Mouse (Mus musculus) embryonic facial prominence, embryonic 11.5 days (tissue): ENCODE measurements around the gene Esam. TPM values are rescaled to one million over a fixed set of nuclear protein-coding genes. Genes with fewer than 3 reads are reported as not detected.

Source experiments
- ATAC-seq: fragments of 200-750 bp; cut with Nextera tagmentation; replicated peaks from 2 replicates; pipeline ENCODE4 v1.8.0; 2017; ENCODE audit warnings: low read depth; ENCODE audit not compliant: insufficient number of reproducible peaks, low FRiP score, low TSS enrichment
- DNase-seq: peaks from one replicate; pipeline ENCODE4 v3.0.0-alpha.2; 2015; ENCODE audit warnings: low spot score
- H3K27ac ChIP-seq: fragments of 300-500 bp; sonication (generic); replicated peaks from 2 replicates; pipeline ENCODE4 v1.5.1; 2014; ENCODE audit warnings: mild to moderate bottlenecking, low read depth, low read length, control low read depth
- H3K27me3 ChIP-seq: fragments of 300-500 bp; sonication (generic); 2 replicates; pipeline ENCODE4 v1.6.1; 2014; ENCODE audit warnings: mild to moderate bottlenecking, low read length, moderate library complexity, mixed read lengths; ENCODE audit not compliant: control insufficient read depth, insufficient read depth
- H3K36me3 ChIP-seq: fragments of 300-500 bp; sonication (generic); replicated peaks from 2 replicates; pipeline ENCODE4 v1.6.1; 2014; ENCODE audit warnings: low read depth, mild to moderate bottlenecking, low read length, moderate library complexity, mixed read lengths; ENCODE audit not compliant: control insufficient read depth, insufficient read depth
- H3K4me1 ChIP-seq: fragments of 300-500 bp; sonication (generic); 2 replicates; pipeline ENCODE4 v1.6.1; 2014; ENCODE audit warnings: low read length, mixed read lengths; ENCODE audit not compliant: control insufficient read depth, insufficient read depth
- H3K4me2 ChIP-seq: fragments of 300-500 bp; sonication (generic); 2 replicates; pipeline ENCODE4 v1.6.1; 2014; ENCODE audit warnings: low read depth, mild to moderate bottlenecking, control low read depth, low read length, moderate library complexity
- H3K4me3 ChIP-seq: fragments of 300-500 bp; sonication (generic); 2 replicates; pipeline ENCODE4 v1.5.1; 2014; ENCODE audit warnings: low read depth, low read length, control low read depth
- H3K9ac ChIP-seq: fragments of 300-500 bp; sonication (generic); replicated peaks from 2 replicates; pipeline ENCODE4 v1.6.1; 2014; ENCODE audit warnings: mild to moderate bottlenecking, control low read depth, low read length
- H3K9me3 ChIP-seq: fragments of 300-500 bp; sonication (generic); replicated peaks from 2 replicates; pipeline ENCODE4 v1.6.1; 2016; ENCODE audit warnings: mild to moderate bottlenecking, low read length, inconsistent platforms, mixed read lengths; ENCODE audit not compliant: control insufficient read depth
- WGBS: fragments of 180-500 bp; shearing (Covaris S2); extraction: QIAGEN DNeasy Blood & Tissue Kit; methylation state at CpG from one replicate; pipeline ENCODE4 v1.1.7; 2014; 5-methylcytosine and 5-hydroxymethylcytosine counted together
- polyA plus RNA-seq: library from polyadenylated mRNA; unstranded; fragments of >200 nt; fragmentation: Nextera tagmentation; extraction: Ambion mirVana; gene quantifications from 2 replicates; pipeline ENCODE4 v1.2.1, GENCODE M21; 2014

The Esam gene
- polyA plus RNA-seq, 1 experiment from 2014 or later = 26.3 TPM

DNA sequence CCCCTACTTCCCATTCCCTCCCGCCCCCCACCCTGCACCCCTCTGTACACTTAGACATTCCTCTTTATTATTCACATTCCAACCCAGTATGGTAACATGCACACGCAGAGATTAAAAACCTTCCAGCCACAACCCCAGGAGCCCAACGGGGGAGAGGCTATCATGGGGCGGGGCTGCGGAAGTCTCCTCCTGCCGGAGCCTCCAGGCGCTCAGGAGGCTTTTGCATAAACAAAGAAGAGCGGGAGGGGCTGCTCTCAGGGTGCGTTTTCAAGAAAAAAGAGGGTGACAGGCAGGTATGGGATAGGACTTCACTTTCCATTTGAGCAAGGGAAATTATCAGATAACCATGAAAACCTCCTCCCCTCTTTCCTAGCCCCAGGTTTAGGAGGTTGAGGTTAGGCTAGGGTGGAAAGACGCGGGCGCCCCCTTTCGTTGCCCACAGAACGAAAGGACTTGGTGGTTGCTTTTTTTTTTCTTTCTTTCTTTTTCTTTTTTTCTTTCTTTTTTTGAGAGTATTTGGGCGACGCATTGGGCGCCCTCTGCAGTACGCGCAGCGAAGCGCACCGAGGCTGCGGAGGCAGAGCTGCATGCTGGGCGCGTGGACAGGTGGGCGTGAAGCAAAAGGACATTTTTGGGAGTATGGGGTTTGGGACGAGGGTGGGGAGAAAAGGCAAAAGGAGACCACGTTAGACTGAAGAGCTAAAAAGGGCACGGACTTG is 16.7 kb downstream of the Esam start:
- peak overlapping the region; percentile 23 for H3K4me2 ChIP-seq
- no peaks in the 10 kb centered on the region for H3K9me3 ChIP-seq
- no peaks in the 10 kb centered on the region for H3K36me3 ChIP-seq
- no peaks in the 10 kb centered on the region for H3K4me1 ChIP-seq
- H3K4me3 ChIP-seq = peak overlapping the region; percentile 19; the same call in 1 of the 2 replicates
- WGBS = 1% methylated on average over 29 of the region's 29 CpGs
- peaks cover 15% of the 10 kb centered on the region for H3K27me3 ChIP-seq
- peak; percentile 21; the same call in 1 of the 2 replicates for ATAC-seq
- H3K9ac ChIP-seq = no peak overlapping the region
- peak; percentile 79 for DNase-seq
- H3K27ac ChIP-seq = no peak overlapping the region

DNA sequence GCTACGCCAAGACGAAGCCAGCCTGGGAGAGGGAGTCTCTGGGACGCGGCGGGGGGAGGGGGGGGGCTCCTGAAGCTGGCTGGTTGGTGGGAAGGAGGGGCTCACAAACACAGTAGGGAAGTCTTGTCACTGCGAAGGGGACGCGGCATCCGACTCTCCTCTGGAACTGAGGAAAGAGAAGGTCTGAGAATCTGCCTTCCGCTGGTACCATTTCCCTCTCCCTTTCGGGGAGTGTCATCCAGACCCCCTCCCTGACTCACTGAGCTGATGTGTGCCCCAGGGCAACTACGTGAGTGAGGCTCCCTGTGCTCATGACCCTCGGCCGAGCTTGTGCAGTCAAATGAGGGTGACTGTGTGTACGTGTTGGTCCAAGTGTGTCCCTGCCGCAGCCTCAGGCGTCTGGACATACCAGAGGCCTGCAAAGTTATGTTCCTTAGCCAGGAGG is 17.3 kb downstream of the Esam start:
- Histone ChIP-seq H3K27me3 (peaks cover 18% of the 10 kb centered on the region), H3K4me2 (peak overlapping the region; percentile 23), H3K9me3 (no peaks in the 10 kb centered on the region), H3K27ac (no peak overlapping the region), H3K9ac (no peak overlapping the region), H3K4me3 (peak overlapping the region; percentile 19; the same call in 1 of the 2 replicates), H3K4me1 (no peaks in the 10 kb centered on the region), H3K36me3 (no peaks in the 10 kb centered on the region)
- DNase-seq (no peak), ATAC-seq (0 out of 2 replicates have a peak, but pooled peaks have one; percentile 24)
- 2% methylated on average over 17 of the region's 17 CpGs for WGBS

DNA sequence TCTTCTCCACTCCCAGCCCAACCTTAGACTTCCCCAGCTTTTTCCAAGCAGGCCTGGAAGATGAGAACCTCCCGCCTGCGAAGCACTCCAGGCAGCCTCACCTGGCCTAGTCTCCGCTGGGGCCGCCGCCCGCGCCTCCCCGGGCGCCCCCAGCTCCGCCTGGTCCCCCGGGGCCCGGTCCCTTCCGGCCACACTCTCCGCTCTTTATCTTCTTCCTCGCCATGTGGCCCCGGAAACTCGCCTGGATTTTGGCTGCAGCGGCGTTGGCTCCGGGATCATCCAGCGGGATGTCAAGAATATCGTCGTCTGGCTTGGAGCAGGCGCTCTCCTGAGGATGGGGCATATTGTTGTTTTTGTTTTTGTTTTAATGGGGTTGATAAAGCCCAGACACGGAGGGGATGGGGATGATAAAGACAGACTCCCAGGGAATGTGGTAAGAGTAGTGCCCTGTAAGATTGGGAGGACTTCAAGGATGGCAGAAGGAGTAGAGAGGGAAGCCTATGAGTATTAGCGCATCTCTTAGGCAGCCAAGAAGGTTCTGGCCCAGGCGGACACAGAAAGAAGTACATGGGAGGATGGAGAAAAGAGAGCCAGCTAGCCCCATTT is 18.1 kb downstream of the Esam start:
- no peak for ATAC-seq
- Histone ChIP-seq H3K4me3 (no peak overlapping the region), H3K4me2 (no peak overlapping the region), H3K9me3 (no peaks in the 10 kb centered on the region), H3K27me3 (peaks cover 25% of the 10 kb centered on the region), H3K27ac (no peak overlapping the region), H3K9ac (0 out of 2 replicates have a peak overlapping the region, but pooled peaks have one; percentile 33), H3K4me1 (no peaks in the 10 kb centered on the region), H3K36me3 (no peaks in the 10 kb centered on the region)
- no peak for DNase-seq
- 7% methylated on average over 27 of the region's 27 CpGs for WGBS

DNA sequence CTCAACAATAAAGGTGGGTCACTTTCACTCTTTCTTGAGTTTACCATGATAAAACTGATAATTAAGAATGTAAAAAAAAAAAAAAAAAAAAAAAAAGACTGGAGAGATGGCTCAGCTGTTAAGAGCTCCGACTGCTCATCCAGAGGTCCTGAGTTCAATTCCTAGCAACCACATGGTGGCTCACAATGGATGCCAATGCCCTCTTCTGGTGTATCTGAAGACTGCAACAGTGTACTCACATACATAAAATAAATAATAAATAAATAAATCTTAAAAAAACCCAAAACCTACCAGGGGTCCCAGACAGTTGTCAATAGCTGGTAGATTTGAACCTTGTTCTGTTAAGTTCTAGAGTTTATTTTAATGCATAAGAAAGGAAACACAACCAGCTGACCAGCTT is 19.0 kb downstream of the Esam start:
- H3K27me3 ChIP-seq = peaks cover 33% of the 10 kb centered on the region

DNA sequence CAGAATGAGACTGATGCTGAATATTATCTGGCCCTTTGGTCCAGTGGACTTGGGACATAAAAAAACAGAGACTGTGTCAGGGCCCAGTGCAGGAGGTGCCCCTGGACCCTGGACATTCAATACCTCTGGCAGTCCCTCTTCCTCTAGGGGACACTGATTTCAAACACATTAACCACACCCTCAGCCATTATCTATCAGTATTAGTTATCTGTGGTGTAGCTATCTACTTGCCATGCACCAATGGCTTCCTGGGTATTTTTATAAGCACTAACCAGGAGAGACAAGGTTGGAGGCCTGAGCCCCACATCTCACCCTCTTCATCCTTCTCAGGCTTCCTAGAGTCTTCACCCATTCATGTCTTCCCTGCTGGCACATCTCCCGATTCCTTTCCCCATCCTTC is 22.6 kb downstream of the Esam start:
- H3K9ac ChIP-seq = no peak overlapping the region
- no peak overlapping the region for H3K27ac ChIP-seq
- H3K4me2 ChIP-seq = no peak overlapping the region
- H3K36me3 ChIP-seq = no peaks in the 10 kb centered on the region
- H3K4me3 ChIP-seq = no peak overlapping the region
- H3K4me1 ChIP-seq = no peaks in the 10 kb centered on the region; the same call in 1 of the 2 replicates
- ATAC-seq (no peak), DNase-seq (no peak)
- WGBS = 57% methylated on average over 1 of the region's 1 CpGs
- peaks cover 36% of the 10 kb centered on the region for H3K27me3 ChIP-seq
- H3K9me3 ChIP-seq = no peaks in the 10 kb centered on the region

More for the DNA sequence above, 19.0 kb downstream of the Esam start:
- DNase-seq = no peak
- Histone ChIP-seq H3K36me3 (no peaks in the 10 kb centered on the region), H3K4me2 (no peak overlapping the region), H3K27ac (no peak overlapping the region), H3K4me3 (no peak overlapping the region), H3K4me1 (no peaks in the 10 kb centered on the region), H3K9ac (no peak overlapping the region), H3K9me3 (no peaks in the 10 kb centered on the region)
- 67% methylated on average over 1 of the region's 1 CpGs for WGBS
- no peak for ATAC-seq

DNA sequence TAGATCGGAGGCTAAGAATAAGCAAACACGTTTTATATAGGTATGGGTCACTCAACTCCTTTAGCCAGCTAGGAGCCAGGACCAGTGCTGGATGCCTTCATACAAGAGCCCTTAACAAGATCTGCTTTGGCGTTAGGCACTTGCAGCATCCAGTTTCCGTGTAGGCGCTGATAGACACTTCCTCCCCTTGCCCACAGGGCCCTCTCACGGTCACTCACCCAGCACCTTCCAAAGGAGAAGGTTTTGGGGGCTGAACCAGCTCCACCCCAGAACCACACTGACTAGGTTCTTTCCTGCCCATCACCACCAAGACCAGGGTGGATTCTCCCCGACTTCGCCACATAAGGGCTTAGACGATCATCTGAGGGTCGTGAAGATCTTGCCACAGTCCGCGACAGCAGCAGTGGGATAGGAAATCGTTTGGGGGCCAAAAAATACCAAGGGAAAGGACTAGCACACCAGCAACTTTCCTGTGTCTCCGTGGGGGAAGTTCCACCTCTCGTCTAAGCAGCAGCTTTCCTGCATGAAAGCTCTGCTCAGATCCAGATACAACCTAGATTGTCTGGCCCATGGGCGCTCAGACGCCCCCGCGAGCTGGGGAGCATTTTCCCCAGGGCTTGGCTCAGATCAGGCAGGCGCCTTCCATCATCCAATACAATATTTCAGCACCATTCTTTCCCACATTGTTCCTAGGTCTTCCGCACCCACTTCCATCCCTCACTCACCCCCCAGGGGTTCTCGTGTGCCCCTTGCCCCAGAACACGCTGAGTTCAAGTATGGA is 24.1 kb downstream of the Esam start:
- Histone ChIP-seq H3K4me2 (peak overlapping the region; percentile 88), H3K27ac (no peak overlapping the region), H3K9me3 (no peaks in the 10 kb centered on the region), H3K9ac (peak overlapping the region; percentile 41), H3K27me3 (peaks cover 26% of the 10 kb centered on the region), H3K36me3 (no peaks in the 10 kb centered on the region), H3K4me3 (peak overlapping the region; percentile 35), H3K4me1 (no peaks in the 10 kb centered on the region; the same call in 1 of the 2 replicates)
- no peak for DNase-seq
- no peak for ATAC-seq
- 4% methylated on average over 23 of the region's 23 CpGs for WGBS

DNA sequence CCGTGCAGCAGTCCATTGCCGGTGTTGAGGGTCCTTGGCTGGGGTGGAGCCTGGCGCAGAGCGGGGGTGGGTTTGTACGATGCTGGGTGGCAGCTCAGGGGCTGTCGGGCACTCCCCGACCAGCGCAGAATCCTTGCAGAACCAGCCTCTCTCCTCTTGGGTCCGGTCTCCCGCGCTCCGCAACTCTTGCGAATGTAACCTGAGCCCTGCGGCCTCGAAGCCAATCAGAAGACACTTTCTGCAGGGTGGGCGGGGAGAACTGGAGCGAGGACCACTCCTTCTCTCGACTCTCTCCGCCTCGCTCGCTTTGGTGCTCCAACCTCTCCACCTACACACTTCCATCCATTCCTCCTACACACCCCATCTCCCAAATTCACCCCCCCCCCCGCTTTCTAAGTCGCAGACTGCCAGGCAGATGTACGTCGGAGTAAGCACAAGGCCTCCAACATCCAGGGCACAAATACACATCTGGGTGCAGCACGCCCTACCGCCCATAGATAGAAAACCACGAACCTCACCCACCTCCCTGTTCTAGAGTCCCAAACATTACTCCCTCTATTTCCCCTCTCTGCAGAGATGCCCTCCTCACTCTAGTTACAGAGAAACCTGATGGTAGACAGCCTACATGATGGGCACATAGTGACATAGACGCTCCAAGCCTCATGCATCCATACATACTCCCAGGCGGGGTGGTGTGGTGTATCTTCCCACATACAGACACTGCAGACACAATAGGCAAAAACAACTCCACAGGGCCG is 24.8 kb downstream of the Esam start, which contains the start of gene Nrgn:
Gene Nrgn (minus strand): TSS at position 369 of the 758 bp plus-strand sequence.
- peak within 1 kb of the TSS; percentile 88 for H3K4me2 ChIP-seq
- H3K4me3 ChIP-seq = peak within 1 kb of the TSS; percentile 35
- no peak within 1 kb of the TSS for H3K27ac ChIP-seq
- no peaks in the 10 kb centered on the region for H3K9me3 ChIP-seq
- H3K27me3 ChIP-seq = peaks cover 26% of the 10 kb centered on the region
- H3K36me3 ChIP-seq = no peaks in the 10 kb centered on the region
- no peaks in the 10 kb centered on the region; the same call in 1 of the 2 replicates for H3K4me1 ChIP-seq
- ATAC-seq (peak; percentile 93), DNase-seq (peak; percentile 93)
- 4% methylated on average over 31 of the region's 31 CpGs for WGBS
- H3K9ac ChIP-seq = peak within 1 kb of the TSS; percentile 41
